Mouse (Mus musculus): ENCODE results near the gene Tsku. TPM values are rescaled to one million over a fixed set of nuclear protein-coding genes. Genes with fewer than 3 reads are reported as not detected.

Tsku gene
- total RNA-seq, 1 experiment, result 17.8 TPM

DNA sequence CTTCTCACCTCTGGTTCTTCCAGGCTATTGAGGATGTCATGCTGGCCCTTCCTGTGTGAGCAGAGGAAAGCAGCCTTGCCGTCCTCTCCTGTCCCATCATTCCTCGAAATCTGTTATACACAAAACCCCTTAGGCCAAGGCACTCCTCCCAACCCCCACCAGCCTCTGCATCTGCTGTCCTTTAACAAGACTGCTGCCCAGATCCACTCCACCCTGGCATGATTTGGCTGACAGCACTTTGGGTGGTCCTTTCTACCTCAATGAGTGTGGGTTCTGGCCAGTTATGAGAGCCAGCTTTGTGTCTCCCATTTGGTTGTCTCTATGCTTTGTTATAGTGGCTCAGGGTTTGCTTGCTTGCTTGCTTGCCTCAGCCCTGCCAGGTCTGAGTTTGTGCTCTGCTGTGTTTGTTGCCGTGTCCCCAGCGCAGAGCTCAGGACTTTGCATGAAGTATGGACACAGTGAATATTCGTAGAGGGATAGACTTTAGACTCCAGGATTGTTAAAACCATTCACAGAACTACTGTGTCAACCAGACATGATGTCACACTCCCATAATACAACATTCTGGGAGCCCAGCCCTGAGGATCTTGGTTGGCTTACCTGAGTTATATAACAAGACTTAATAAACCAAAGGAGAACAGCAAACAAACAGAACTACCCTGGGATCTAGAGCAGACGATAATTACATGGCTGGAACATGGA lies 19.2 kb upstream of the Tsku start:
- DNase-seq (ENCODE audit: low read depth, low spot score), result no peak
- no peaks in the 10 kb centered on the region for H3K9me3 ChIP-seq (ENCODE audit: control insufficient read depth, insufficient read depth, low read depth, low read length)
- H3K4me1 ChIP-seq (ENCODE audit: control insufficient read depth in 2 of 2, insufficient read depth in 2 of 2, low read length in 2 of 2, poor library complexity in 1 of 2), result no peaks in the 10 kb centered on the region
- H3K36me3 ChIP-seq (ENCODE audit: control insufficient read depth, insufficient read depth, low read length, poor library complexity, severe bottlenecking), result no peaks in the 10 kb centered on the region
- no peak overlapping the region for H3K9ac ChIP-seq (ENCODE audit: insufficient read depth, low read depth, low read length, poor library complexity, severe bottlenecking)
- in situ Hi-C loops (cut with MboI; ENCODE audit: low sequenced_read_pairs in 2 of 2, unreplicated experiment in 2 of 2), result no loop called here
- TF ChIP-seq MAFK (IDR thresholded peaks at IDR 0.05; ENCODE audit: insufficient read depth, low read depth, low read length) (no peak), ZC3H11A (IDR thresholded peaks at IDR 0.05; ENCODE audit: borderline replicate concordance, low read depth, low read length) (no peak), ZNF384 (IDR thresholded peaks at IDR 0.05; ENCODE audit: low read depth, low read length) (no peak), HCFC1 (IDR thresholded peaks at IDR 0.05; ENCODE audit: borderline replicate concordance, insufficient read depth, low read length) (no peak), CHD2 (IDR thresholded peaks at IDR 0.05; ENCODE audit: low read depth, low read length) (no peak)
- H3K4me3 ChIP-seq (ENCODE audit: insufficient read depth in 1 of 2, low read depth in 1 of 2, low read length in 2 of 2, poor library complexity in 1 of 2, severe bottlenecking in 1 of 2), result no peak overlapping the region
- no peak overlapping the region for H3K27ac ChIP-seq (ENCODE audit: insufficient read depth, low read depth, low read length, poor library complexity, severe bottlenecking)

DNA sequence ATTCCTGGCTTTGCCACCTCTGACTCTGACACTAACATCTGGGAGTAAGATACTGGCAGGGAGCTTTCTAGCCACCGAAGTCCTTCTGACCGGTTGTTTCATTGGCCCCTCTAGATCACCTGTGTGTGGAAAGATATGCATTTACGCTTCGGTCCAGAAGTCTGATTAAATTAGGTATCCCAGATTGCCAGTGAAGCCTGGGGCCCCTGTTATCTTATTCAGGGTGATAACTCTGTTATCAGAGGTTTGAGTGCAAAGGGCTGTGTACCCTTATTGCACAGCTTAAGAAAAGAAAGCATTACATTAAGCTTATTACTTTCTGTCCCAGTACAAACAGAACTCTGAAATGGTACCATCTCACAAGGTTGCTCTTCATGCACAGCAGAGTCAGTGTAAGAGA lies 18.1 kb upstream of the Tsku start:
- no peak overlapping the region for H3K27ac ChIP-seq (ENCODE audit: insufficient read depth, low read depth, low read length, poor library complexity, severe bottlenecking)
- DNase-seq (ENCODE audit: low read depth, low spot score), result no peak
- in situ Hi-C loops (cut with MboI; ENCODE audit: low sequenced_read_pairs in 2 of 2, unreplicated experiment in 2 of 2), result no loop called here
- TF ChIP-seq HCFC1 (IDR thresholded peaks at IDR 0.05; ENCODE audit: borderline replicate concordance, insufficient read depth, low read length) (no peak), ZC3H11A (IDR thresholded peaks at IDR 0.05; ENCODE audit: borderline replicate concordance, low read depth, low read length) (no peak), CHD2 (IDR thresholded peaks at IDR 0.05; ENCODE audit: low read depth, low read length) (no peak), ZNF384 (IDR thresholded peaks at IDR 0.05; ENCODE audit: low read depth, low read length) (no peak), MAFK (IDR thresholded peaks at IDR 0.05; ENCODE audit: insufficient read depth, low read depth, low read length) (no peak)
- H3K9ac ChIP-seq (ENCODE audit: insufficient read depth, low read depth, low read length, poor library complexity, severe bottlenecking), result no peak overlapping the region
- no peaks in the 10 kb centered on the region for H3K36me3 ChIP-seq (ENCODE audit: control insufficient read depth, insufficient read depth, low read length, poor library complexity, severe bottlenecking)
- no peaks in the 10 kb centered on the region for H3K4me1 ChIP-seq (ENCODE audit: control insufficient read depth in 2 of 2, insufficient read depth in 2 of 2, low read length in 2 of 2, poor library complexity in 1 of 2)
- no peak overlapping the region for H3K4me3 ChIP-seq (ENCODE audit: insufficient read depth in 1 of 2, low read depth in 1 of 2, low read length in 2 of 2, poor library complexity in 1 of 2, severe bottlenecking in 1 of 2)
- H3K9me3 ChIP-seq (ENCODE audit: control insufficient read depth, insufficient read depth, low read depth, low read length), result no peaks in the 10 kb centered on the region

GRCm38 (mm10) chr7:98377257-98377656 lies 16.1 kb upstream of the Tsku start:
- in situ Hi-C loops (cut with MboI; ENCODE audit: low sequenced_read_pairs in 2 of 2, unreplicated experiment in 2 of 2), result no loop called here
- no peak overlapping the region for H3K4me3 ChIP-seq (ENCODE audit: insufficient read depth in 1 of 2, low read depth in 1 of 2, low read length in 2 of 2, poor library complexity in 1 of 2, severe bottlenecking in 1 of 2)
- no peak overlapping the region for H3K9ac ChIP-seq (ENCODE audit: insufficient read depth, low read depth, low read length, poor library complexity, severe bottlenecking)
- H3K4me1 ChIP-seq (ENCODE audit: control insufficient read depth in 2 of 2, insufficient read depth in 2 of 2, low read length in 2 of 2, poor library complexity in 1 of 2), result no peaks in the 10 kb centered on the region
- TF ChIP-seq ZNF384 (IDR thresholded peaks at IDR 0.05; ENCODE audit: low read depth, low read length) (no peak), HCFC1 (IDR thresholded peaks at IDR 0.05; ENCODE audit: borderline replicate concordance, insufficient read depth, low read length) (no peak), MAFK (IDR thresholded peaks at IDR 0.05; ENCODE audit: insufficient read depth, low read depth, low read length) (no peak), ZC3H11A (IDR thresholded peaks at IDR 0.05; ENCODE audit: borderline replicate concordance, low read depth, low read length) (no peak)
- DNase-seq (ENCODE audit: low read depth, low spot score), result no peak
- no peak overlapping the region for H3K27ac ChIP-seq (ENCODE audit: insufficient read depth, low read depth, low read length, poor library complexity, severe bottlenecking)
- no peaks in the 10 kb centered on the region for H3K36me3 ChIP-seq (ENCODE audit: control insufficient read depth, insufficient read depth, low read length, poor library complexity, severe bottlenecking)
- no peaks in the 10 kb centered on the region for H3K9me3 ChIP-seq (ENCODE audit: control insufficient read depth, insufficient read depth, low read depth, low read length)

DNA sequence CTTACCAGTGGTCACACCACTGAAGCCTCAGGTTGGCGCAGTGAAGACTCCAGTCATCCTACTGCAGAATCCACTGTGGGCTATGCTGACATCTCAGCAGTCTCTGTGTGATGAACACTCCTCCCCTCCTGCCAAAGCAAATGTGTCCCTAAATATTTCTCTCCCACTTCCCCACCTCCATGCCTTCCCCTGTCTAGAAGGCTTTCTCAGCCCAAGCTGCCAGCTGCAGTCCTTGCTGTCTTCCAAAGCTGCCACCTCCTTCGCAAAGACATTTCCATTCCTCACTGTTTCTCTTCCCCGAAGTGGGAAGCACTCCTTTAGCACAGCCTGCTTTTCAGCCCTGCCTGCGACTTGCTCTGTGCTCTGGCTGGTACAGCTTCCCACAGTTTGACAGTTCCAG lies 10.0 kb upstream of the Tsku start:
- in situ Hi-C loops (cut with MboI; ENCODE audit: low sequenced_read_pairs in 2 of 2, unreplicated experiment in 2 of 2), result no loop called here
- peaks cover 0 to 14% of the 10 kb centered on the region in 2 experiments; a peak in 2 of 4 replicates for H3K4me1 ChIP-seq (ENCODE audit: control insufficient read depth in 2 of 2, insufficient read depth in 2 of 2, low read length in 2 of 2, poor library complexity in 1 of 2)
- TF ChIP-seq MAFK (IDR thresholded peaks at IDR 0.05; ENCODE audit: insufficient read depth, low read depth, low read length) (no peak), CHD2 (IDR thresholded peaks at IDR 0.05; ENCODE audit: low read depth, low read length) (no peak), HCFC1 (IDR thresholded peaks at IDR 0.05; ENCODE audit: borderline replicate concordance, insufficient read depth, low read length) (no peak)
- no peak for DNase-seq (ENCODE audit: low read depth, low spot score)
- H3K27ac ChIP-seq (ENCODE audit: insufficient read depth, low read depth, low read length, poor library complexity, severe bottlenecking), result no peak overlapping the region
- no peak overlapping the region for H3K9ac ChIP-seq (ENCODE audit: insufficient read depth, low read depth, low read length, poor library complexity, severe bottlenecking)
- H3K4me3 ChIP-seq (ENCODE audit: insufficient read depth in 1 of 2, low read depth in 1 of 2, low read length in 2 of 2, poor library complexity in 1 of 2, severe bottlenecking in 1 of 2), result no peak overlapping the region
- H3K36me3 ChIP-seq (ENCODE audit: control insufficient read depth, insufficient read depth, low read length, poor library complexity, severe bottlenecking), result no peaks in the 10 kb centered on the region
- H3K9me3 ChIP-seq (ENCODE audit: control insufficient read depth, insufficient read depth, low read depth, low read length), result no peaks in the 10 kb centered on the region
